Mouse (Mus musculus) intestine, embryonic 14.5 days (tissue): ENCODE measurements around the gene H2-T3. TPM values are rescaled to one million over a fixed set of nuclear protein-coding genes. Genes with fewer than 3 reads are reported as not detected.
"Not testable (repeated sequence)": the region's sequence is repeated elsewhere in the genome, so short reads cannot be mapped to it uniquely, and the experiment has no call there.

ENCODE experiments used
- ATAC-seq: fragments of 200-750 bp; cut with Nextera tagmentation; replicated peaks from 2 replicates; pipeline ENCODE4 v1.8.0; 2017; ENCODE audit warnings: low read depth, moderate number of reproducible peaks, moderate TSS enrichment, moderate library complexity; ENCODE audit not compliant: low FRiP score, low TSS enrichment
- DNase-seq: peaks from one replicate; pipeline ENCODE4 v3.0.0-alpha.2; 2018; ENCODE audit warnings: low spot score
- H3K27ac ChIP-seq: fragments of 300-500 bp; sonication (generic); 2 replicates; pipeline ENCODE4 v1.5.1; 2014; ENCODE audit warnings: low read depth, mild to moderate bottlenecking, control low read depth
- H3K27me3 ChIP-seq: fragments of 300-500 bp; sonication (generic); replicated peaks from 2 replicates; pipeline ENCODE4 v1.6.1; 2014; ENCODE audit warnings: low read length, control low read depth; ENCODE audit not compliant: control insufficient read depth, insufficient read depth
- H3K36me3 ChIP-seq: fragments of 300-500 bp; sonication (generic); 2 replicates; pipeline ENCODE4 v1.6.1; 2014; ENCODE audit warnings: low read length, control low read depth; ENCODE audit not compliant: control insufficient read depth, insufficient read depth
- H3K4me1 ChIP-seq: fragments of 300-500 bp; sonication (generic); replicated peaks from 2 replicates; pipeline ENCODE4 v1.6.1; 2014; ENCODE audit warnings: low read length, control low read depth, mixed read lengths; ENCODE audit not compliant: control insufficient read depth, insufficient read depth
- H3K4me2 ChIP-seq: fragments of 300-500 bp; sonication (generic); 2 replicates; pipeline ENCODE4 v1.6.1; 2014; ENCODE audit warnings: low read length
- H3K4me3 ChIP-seq: fragments of 300-500 bp; sonication (generic); 2 replicates; pipeline ENCODE4 v1.5.1; 2014; ENCODE audit warnings: low read depth, low read length, control low read depth, mixed read lengths
- H3K9ac ChIP-seq: fragments of 300-500 bp; sonication (generic); 2 replicates; pipeline ENCODE4 v1.6.1; 2014; ENCODE audit warnings: mild to moderate bottlenecking, low read length
- H3K9me3 ChIP-seq: fragments of 300-500 bp; sonication (generic); 2 replicates; pipeline ENCODE4 v1.6.1; 2016; ENCODE audit warnings: low read length, control low read depth; ENCODE audit not compliant: control insufficient read depth
- WGBS: fragments of 180-500 bp; shearing (Covaris S2); extraction: QIAGEN DNeasy Blood & Tissue Kit; methylation state at CpG from one replicate; pipeline ENCODE4 v1.1.7; 2014; 5-methylcytosine and 5-hydroxymethylcytosine counted together
- polyA plus RNA-seq: library from polyadenylated mRNA; unstranded; fragments of >200 nt; fragmentation: Nextera tagmentation; extraction: Ambion mirVana; gene quantifications from 2 replicates; pipeline ENCODE4 v1.2.1, GENCODE M21; 2014

H2-T3 gene
- polyA plus RNA-seq, 1 experiment from 2014 or later: 8.2 TPM

- no peaks in the 10 kb centered on the region for H3K36me3 ChIP-seq
- DNase-seq (no peak), ATAC-seq (no peak)
- WGBS: 62% methylated on average over 2 of the region's 2 CpGs
- no peak overlapping the region for H3K27ac ChIP-seq
- H3K4me2 ChIP-seq: no peak overlapping the region
- no peak overlapping the region for H3K9ac ChIP-seq
- no peaks in the 10 kb centered on the region for H3K4me1 ChIP-seq
- H3K9me3 ChIP-seq: no peaks in the 10 kb centered on the region
- no peak overlapping the region for H3K4me3 ChIP-seq
- peaks cover 19% of the 10 kb centered on the region for H3K27me3 ChIP-seq
These were observed 2.3 kb upstream of the H2-T3 start for GRCm38 (mm10) chr17:36192371-36192770.

- ATAC-seq: peak; percentile 67
- Histone ChIP-seq H3K27ac (0 out of 2 replicates have a peak overlapping the region, but pooled peaks have one; percentile 27), H3K4me3 (no peak overlapping the region), H3K4me1 (no peaks in the 10 kb centered on the region), H3K9me3 (no peaks in the 10 kb centered on the region), H3K36me3 (no peaks in the 10 kb centered on the region), H3K4me2 (peak overlapping the region; percentile 25), H3K9ac (no peak overlapping the region), H3K27me3 (peaks cover 19% of the 10 kb centered on the region)
- 27% methylated on average over 18 of the region's 18 CpGs for WGBS
- DNase-seq: no peak
These were observed 457 bp downstream of the H2-T3 start for GRCm38 (mm10) chr17:36189491-36190168.

GRCm38 (mm10) chr17:36187540-36187939 lies 2.5 kb downstream of the H2-T3 start:
- no peak for ATAC-seq
- 61% methylated on average over 3 of the region's 3 CpGs for WGBS
- Histone ChIP-seq H3K4me1 (no peaks in the 10 kb centered on the region), H3K4me3 (no peak overlapping the region), H3K4me2 (no peak overlapping the region), H3K27ac (no peak overlapping the region), H3K9me3 (no peaks in the 10 kb centered on the region), H3K36me3 (no peaks in the 10 kb centered on the region), H3K27me3 (peaks cover 21% of the 10 kb centered on the region), H3K9ac (no peak overlapping the region)
- DNase-seq: no peak

GRCm38 (mm10) chr17:36182212-36182611 lies 7.9 kb downstream of the H2-T3 start:
- Histone ChIP-seq H3K9me3 (no peaks in the 10 kb centered on the region), H3K4me2 (no peak overlapping the region), H3K4me1 (no peaks in the 10 kb centered on the region), H3K9ac (no peak overlapping the region), H3K36me3 (no peaks in the 10 kb centered on the region), H3K4me3 (no peak overlapping the region), H3K27me3 (peaks cover 26% of the 10 kb centered on the region), H3K27ac (no peak overlapping the region)
- ATAC-seq (no peak), DNase-seq (no peak)
- WGBS: 70% methylated on average over 12 of the region's 12 CpGs

GRCm38 (mm10) chr17:36179446-36179845 lies 10.6 kb downstream of the H2-T3 start:
- not testable (repeated sequence) for DNase-seq, ATAC-seq, H3K9ac ChIP-seq, H3K4me1 ChIP-seq, H3K27ac ChIP-seq, H3K9me3 ChIP-seq, H3K36me3 ChIP-seq
- peak overlapping the region; percentile 25 for H3K4me3 ChIP-seq
- WGBS: 20% methylated on average over 10 of the region's 10 CpGs
- peak overlapping the region; percentile 44 for H3K4me2 ChIP-seq
- H3K27me3 ChIP-seq: peaks cover 26% of the 10 kb centered on the region

- not testable (repeated sequence) for H3K36me3 ChIP-seq, H3K4me1 ChIP-seq, H3K9me3 ChIP-seq, H3K9ac ChIP-seq, H3K27ac ChIP-seq
- H3K4me2 ChIP-seq: peak overlapping the region; percentile 44
- ATAC-seq (peak; percentile 60), DNase-seq (peak; percentile 75)
- peaks cover 29% of the 10 kb centered on the region for H3K27me3 ChIP-seq
- peak overlapping the region; percentile 25 for H3K4me3 ChIP-seq
- under 1% methylated on average over 34 of the region's 40 CpGs for WGBS
These were observed 11.1 kb downstream of the H2-T3 start for GRCm38 (mm10) chr17:36178938-36179337.

GRCm38 (mm10) chr17:36176132-36176531 lies 14.0 kb downstream of the H2-T3 start:
- not testable (repeated sequence) for H3K9me3 ChIP-seq, H3K36me3 ChIP-seq, DNase-seq, H3K4me3 ChIP-seq, H3K4me2 ChIP-seq, H3K9ac ChIP-seq, ATAC-seq, H3K27ac ChIP-seq, H3K4me1 ChIP-seq
- no CpG with 5 or more reads among the region's 2 CpGs for WGBS
- peaks cover 16% of the 10 kb centered on the region; the same call in 1 of the 2 replicates for H3K27me3 ChIP-seq

GRCm38 (mm10) chr17:36170287-36170814 lies 19.7 kb downstream of the H2-T3 start:
- no peak overlapping the region for H3K27ac ChIP-seq
- no peak for DNase-seq
- H3K36me3 ChIP-seq: no peaks in the 10 kb centered on the region
- H3K4me1 ChIP-seq: no peaks in the 10 kb centered on the region
- no peaks in the 10 kb centered on the region for H3K9me3 ChIP-seq
- 34% methylated on average over 1 of the region's 1 CpGs for WGBS
- no peak overlapping the region for H3K9ac ChIP-seq
- H3K4me2 ChIP-seq: no peak overlapping the region
- ATAC-seq: no peak
- no peak overlapping the region for H3K4me3 ChIP-seq
- H3K27me3 ChIP-seq: peaks cover 46% of the 10 kb centered on the region

- no peaks in the 10 kb centered on the region for H3K4me1 ChIP-seq
- peak; percentile 48 for DNase-seq
- no peaks in the 10 kb centered on the region for H3K36me3 ChIP-seq
- ATAC-seq: no peak
- H3K9me3 ChIP-seq: no peaks in the 10 kb centered on the region
- H3K27me3 ChIP-seq: peaks cover 52% of the 10 kb centered on the region
- no peak overlapping the region for H3K27ac ChIP-seq
- H3K9ac ChIP-seq: no peak overlapping the region
- H3K4me2 ChIP-seq: no peak overlapping the region
- H3K4me3 ChIP-seq: no peak overlapping the region
These were observed 20.3 kb downstream of the H2-T3 start for GRCm38 (mm10) chr17:36169753-36170152.
